Mouse (Mus musculus) hindbrain, embryonic 14.5 days (tissue): ENCODE measurements at regions not wholly inside any gene's neighbourhood (a gene's known extent, or its start where the extent isn't known, plus 50 kb on each side); places are given as distances from the start of the nearest gene placed in this dataset.
A peak's percentile ranks its signal among the peaks of the same experiment; 100 is the strongest.

Experiments
- ATAC-seq: fragments of 200-750 bp; cut with Nextera tagmentation; 2 replicates; pipeline ENCODE4 v1.8.0; 2017; ENCODE audit warnings: moderate number of reproducible peaks, mild to moderate bottlenecking, moderate TSS enrichment, moderate library complexity; ENCODE audit not compliant: low FRiP score
- DNase-seq: peaks from one replicate; pipeline ENCODE4 v3.0.0-alpha.2; 2015; ENCODE audit warnings: low spot score
- H3K27ac ChIP-seq: fragments of 300-500 bp; sonication (generic); 2 replicates; pipeline ENCODE4 v1.5.1; 2014; ENCODE audit warnings: mild to moderate bottlenecking, moderate library complexity
- H3K27me3 ChIP-seq: fragments of 300-500 bp; sonication (generic); 2 replicates; pipeline ENCODE4 v1.6.1; 2014; ENCODE audit warnings: mild to moderate bottlenecking, low read length, mixed read lengths; ENCODE audit not compliant: control insufficient read depth, insufficient read depth
- H3K36me3 ChIP-seq: fragments of 300-500 bp; sonication (generic); replicated peaks from 2 replicates; pipeline ENCODE4 v1.6.1; 2014; ENCODE audit not compliant: control insufficient read depth, insufficient read depth
- H3K4me1 ChIP-seq: fragments of 300-500 bp; sonication (generic); replicated peaks from 2 replicates; pipeline ENCODE4 v1.6.1; 2014; ENCODE audit warnings: antibody characterized with exemption, low read length, mixed read lengths; ENCODE audit not compliant: control insufficient read depth, insufficient read depth
- H3K4me2 ChIP-seq: fragments of 300-500 bp; sonication (generic); replicated peaks from 2 replicates; pipeline ENCODE4 v1.6.1; 2014; ENCODE audit warnings: mild to moderate bottlenecking, moderate library complexity
- H3K4me3 ChIP-seq: fragments of 300-500 bp; sonication (generic); replicated peaks from 2 replicates; pipeline ENCODE4 v1.5.1; 2014; ENCODE audit warnings: mild to moderate bottlenecking, low read length
- H3K9ac ChIP-seq: fragments of 300-500 bp; sonication (generic); 2 replicates; pipeline ENCODE4 v1.6.1; 2014
- H3K9me3 ChIP-seq: fragments of 300-500 bp; sonication (generic); 2 replicates; pipeline ENCODE4 v1.6.1; 2016; ENCODE audit warnings: low read length; ENCODE audit not compliant: control insufficient read depth
- WGBS: fragments of 180-500 bp; shearing (Covaris S2); extraction: QIAGEN DNeasy Blood & Tissue Kit; methylation state at CpG from one replicate; pipeline ENCODE4 v1.1.7; 2014; 5-methylcytosine and 5-hydroxymethylcytosine counted together

- no peaks in the 10 kb centered on the region for H3K4me1 ChIP-seq
- 91% methylated on average over 3 of the region's 3 CpGs for WGBS
- no peaks in the 10 kb centered on the region for H3K27me3 ChIP-seq
Observed at GRCm38 (mm10) chr16:58294457-58294856, 113.8 kb upstream of the Dcbld2 start.

DNA sequence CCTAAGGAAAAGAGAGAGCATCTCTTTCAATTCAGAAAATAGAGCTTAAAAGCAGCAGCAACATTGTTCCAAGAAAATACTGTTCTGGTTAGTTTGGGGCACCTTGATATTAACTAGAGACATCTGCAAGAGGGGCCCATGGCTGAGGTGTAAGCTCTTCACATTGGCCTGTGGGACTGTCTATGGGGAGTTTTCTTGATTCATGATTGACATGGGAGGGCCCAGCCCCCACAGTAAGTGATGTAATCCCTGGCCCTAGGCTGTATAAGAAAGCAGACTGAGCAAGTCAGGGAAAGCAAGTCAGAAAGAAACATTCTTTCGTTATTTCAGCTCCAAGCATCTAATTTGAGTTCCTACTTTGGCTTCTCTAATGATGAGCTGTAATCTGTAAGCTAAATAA is 113.1 kb upstream of the Dcbld2 start:
- H3K4me2 ChIP-seq, result no peak overlapping the region
- H3K27me3 ChIP-seq, result no peaks in the 10 kb centered on the region
- DNase-seq (no peak), ATAC-seq (no peak)
- H3K9ac ChIP-seq, result no peak overlapping the region
- 85% methylated on average over 1 of the region's 1 CpGs for WGBS
- no peaks in the 10 kb centered on the region for H3K36me3 ChIP-seq
- no peaks in the 10 kb centered on the region for H3K4me1 ChIP-seq
- H3K9me3 ChIP-seq, result no peaks in the 10 kb centered on the region
- H3K27ac ChIP-seq, result no peak overlapping the region
- H3K4me3 ChIP-seq, result no peak overlapping the region

More at GRCm38 (mm10) chr16:58294457-58294856, 113.8 kb upstream of the Dcbld2 start:
- no peak overlapping the region for H3K4me2 ChIP-seq
- no peak overlapping the region for H3K9ac ChIP-seq
- H3K4me3 ChIP-seq, result no peak overlapping the region
- H3K9me3 ChIP-seq, result no peaks in the 10 kb centered on the region
- ATAC-seq (no peak), DNase-seq (no peak)
- no peaks in the 10 kb centered on the region for H3K36me3 ChIP-seq
- H3K27ac ChIP-seq, result no peak overlapping the region

- H3K4me2 ChIP-seq, result no peak overlapping the region
- ATAC-seq (peak; percentile 84), DNase-seq (peak; percentile 82)
- H3K36me3 ChIP-seq, result no peaks in the 10 kb centered on the region
- no peaks in the 10 kb centered on the region for H3K27me3 ChIP-seq
- H3K9ac ChIP-seq, result no peak overlapping the region
- no peak overlapping the region for H3K27ac ChIP-seq
- no peak overlapping the region for H3K4me3 ChIP-seq
- H3K4me1 ChIP-seq, result no peaks in the 10 kb centered on the region
- 17% methylated on average over 4 of the region's 4 CpGs for whole genome bisulfite sequencing
- no peaks in the 10 kb centered on the region for H3K9me3 ChIP-seq
Observed at GRCm38 (mm10) chr16:58299495-58299894, 108.7 kb upstream of the Dcbld2 start.

- Histone ChIP-seq H3K9ac (no peak overlapping the region), H3K4me3 (no peak overlapping the region), H3K27ac (no peak overlapping the region), H3K4me2 (no peak overlapping the region), H3K4me1 (no peaks in the 10 kb centered on the region), H3K27me3 (no peaks in the 10 kb centered on the region), H3K36me3 (no peaks in the 10 kb centered on the region), H3K9me3 (no peaks in the 10 kb centered on the region)
- ATAC-seq (no peak), DNase-seq (no peak)
- 93% methylated on average over 6 of the region's 6 CpGs for WGBS
Observed at GRCm38 (mm10) chr16:58300098-58300497, 108.1 kb upstream of the Dcbld2 start.

GRCm38 (mm10) chr16:58303555-58303954 is 104.7 kb upstream of the Dcbld2 start:
- no peak overlapping the region for H3K4me2 ChIP-seq
- no peaks in the 10 kb centered on the region for H3K36me3 ChIP-seq
- H3K9me3 ChIP-seq, result no peaks in the 10 kb centered on the region
- no peak overlapping the region for H3K27ac ChIP-seq
- ATAC-seq (no peak), DNase-seq (no peak)
- no peaks in the 10 kb centered on the region for H3K4me1 ChIP-seq
- H3K4me3 ChIP-seq, result no peak overlapping the region
- WGBS, result 17% methylated on average over 5 of the region's 5 CpGs
- no peak overlapping the region for H3K9ac ChIP-seq
- no peaks in the 10 kb centered on the region for H3K27me3 ChIP-seq

DNA sequence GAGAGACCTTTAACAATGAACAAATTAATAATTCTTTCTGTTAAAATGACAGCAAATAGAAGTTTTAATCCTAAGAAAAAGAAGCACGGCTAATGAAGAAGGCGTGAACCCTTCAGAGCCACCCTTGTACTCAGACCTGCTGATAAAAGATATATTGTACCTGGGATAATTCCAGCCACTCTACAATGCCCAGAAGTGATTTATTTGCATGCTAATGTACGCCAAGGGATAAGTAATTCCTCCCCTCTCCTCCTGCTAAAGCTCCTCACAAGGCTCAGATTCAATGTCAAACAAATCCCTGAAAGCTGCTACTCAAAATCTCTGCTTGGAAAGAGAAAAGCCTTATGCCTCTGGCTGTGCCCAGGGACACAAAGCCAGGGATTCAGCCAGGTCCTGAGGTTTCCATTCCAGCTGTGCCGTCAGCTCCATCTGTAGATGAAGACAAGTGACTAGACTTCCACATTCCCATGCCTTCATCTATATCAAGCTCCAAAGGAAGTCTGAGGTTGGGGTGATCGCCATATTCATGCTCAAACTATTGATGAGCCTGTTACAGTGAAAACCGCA is 91.3 kb upstream of the Dcbld2 start:
- Histone ChIP-seq H3K4me3 (no peak overlapping the region), H3K9me3 (no peaks in the 10 kb centered on the region), H3K4me2 (no peak overlapping the region), H3K9ac (no peak overlapping the region), H3K27me3 (no peaks in the 10 kb centered on the region), H3K36me3 (no peaks in the 10 kb centered on the region), H3K27ac (no peak overlapping the region), H3K4me1 (no peaks in the 10 kb centered on the region)
- WGBS, result 66% methylated on average over 6 of the region's 6 CpGs
- DNase-seq (no peak), ATAC-seq (no peak)

DNA sequence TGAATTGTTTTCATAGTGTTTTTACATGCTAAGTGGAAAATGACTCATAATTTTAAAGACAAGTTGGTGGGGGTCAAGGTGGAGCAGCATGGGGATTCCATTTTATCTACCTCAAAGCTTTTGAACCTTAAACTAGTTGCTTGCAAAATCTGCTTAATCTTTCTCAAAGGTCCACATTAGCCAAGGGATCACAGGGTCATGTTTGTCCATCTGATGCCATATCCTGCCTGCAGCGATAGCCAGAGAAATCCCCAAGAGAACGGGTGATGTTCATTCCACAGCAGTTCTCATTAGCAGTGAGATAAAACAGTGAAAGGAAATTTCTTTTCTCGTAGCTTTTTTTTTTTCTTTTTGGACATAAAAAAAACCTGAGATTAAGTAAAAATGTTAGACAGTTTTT is 77.2 kb upstream of the Dcbld2 start:
- Histone ChIP-seq H3K9me3 (no peaks in the 10 kb centered on the region), H3K4me3 (no peak overlapping the region), H3K27ac (no peak overlapping the region), H3K9ac (no peak overlapping the region), H3K4me2 (no peak overlapping the region), H3K27me3 (no peaks in the 10 kb centered on the region), H3K4me1 (no peaks in the 10 kb centered on the region), H3K36me3 (no peaks in the 10 kb centered on the region)
- DNase-seq (no peak), ATAC-seq (no peak)
- WGBS, result 93% methylated on average over 3 of the region's 3 CpGs

DNA sequence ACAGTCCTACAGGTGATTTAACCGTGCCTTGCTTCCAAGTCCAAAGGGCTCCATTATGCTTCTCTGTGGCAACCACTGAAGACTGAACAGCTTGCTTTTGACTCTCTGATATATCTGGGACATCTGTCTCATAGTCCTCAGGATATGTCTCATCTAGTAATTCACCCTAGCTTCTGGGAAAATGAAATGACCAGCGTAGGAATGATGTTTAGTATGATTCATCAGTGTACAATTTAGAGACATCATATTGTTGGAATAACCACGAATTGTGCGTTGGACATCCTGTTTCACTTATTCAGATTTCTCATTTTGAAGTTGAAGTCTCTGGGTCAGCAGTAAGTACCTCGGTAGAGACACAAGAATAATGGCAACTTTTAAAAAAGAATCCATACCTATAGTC is 64.3 kb upstream of the Dcbld2 start:
- peak; percentile 13 for DNase-seq
- Histone ChIP-seq H3K4me1 (no peaks in the 10 kb centered on the region), H3K9ac (no peak overlapping the region), H3K9me3 (no peaks in the 10 kb centered on the region), H3K36me3 (no peaks in the 10 kb centered on the region), H3K4me3 (no peak overlapping the region), H3K27me3 (no peaks in the 10 kb centered on the region), H3K4me2 (no peak overlapping the region), H3K27ac (no peak overlapping the region)
- no peak for ATAC-seq
- 92% methylated on average over 5 of the region's 5 CpGs for WGBS

DNA sequence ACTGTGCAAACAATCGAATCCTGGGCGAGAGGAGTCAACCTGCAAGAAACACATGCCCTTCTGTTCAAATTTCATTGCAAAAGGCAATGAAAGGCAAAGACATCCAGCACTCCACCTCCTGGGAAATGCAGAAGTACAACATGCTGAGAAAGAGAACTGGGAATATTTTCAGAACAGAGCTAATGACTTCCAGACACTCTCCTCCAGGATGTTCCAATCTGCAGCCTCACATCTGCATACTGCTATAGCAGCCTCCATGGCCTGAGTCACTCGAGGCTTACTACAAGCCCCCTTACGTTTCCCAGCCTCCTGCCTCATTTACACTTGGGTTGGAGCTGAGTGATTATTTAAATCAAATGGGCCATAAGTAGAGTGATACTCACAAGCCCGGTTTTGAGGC is 58.9 kb upstream of the Dcbld2 start:
- Histone ChIP-seq H3K9ac (no peak overlapping the region), H3K36me3 (no peaks in the 10 kb centered on the region), H3K4me1 (0 out of 2 replicates have a peak, but pooled peaks cover 4% of the 10 kb centered on the region), H3K27me3 (no peaks in the 10 kb centered on the region), H3K4me3 (no peak overlapping the region), H3K27ac (no peak overlapping the region), H3K9me3 (no peaks in the 10 kb centered on the region), H3K4me2 (no peak overlapping the region)
- DNase-seq, result peak; percentile 22
- 0 out of 2 replicates have a peak, but pooled peaks have one; percentile 40 for ATAC-seq
- 44% methylated on average over 5 of the region's 5 CpGs for WGBS

DNA sequence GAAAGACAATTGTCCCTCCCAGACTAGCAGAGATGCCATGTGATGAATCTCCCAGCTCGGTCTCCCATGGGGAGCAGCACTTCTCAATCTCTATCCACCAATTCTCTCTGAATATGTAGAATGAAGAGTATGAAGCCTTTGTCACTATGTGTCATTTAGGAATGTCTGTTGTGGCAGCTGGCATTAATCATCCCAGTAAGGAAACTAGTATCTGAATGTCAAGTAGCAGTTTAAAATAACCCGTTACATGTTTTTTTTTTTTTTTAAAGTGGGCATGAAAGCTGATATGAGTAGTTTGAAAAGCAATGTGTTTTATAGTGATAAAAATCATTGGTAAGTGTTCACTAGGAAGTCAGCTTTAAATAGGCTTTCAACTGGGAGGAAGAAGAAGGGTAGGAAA is 58.4 kb upstream of the Dcbld2 start:
- 0 out of 2 replicates have a peak, but pooled peaks cover 4% of the 10 kb centered on the region for H3K4me1 ChIP-seq
- no peak for DNase-seq
- no peaks in the 10 kb centered on the region for H3K27me3 ChIP-seq
- no peak overlapping the region for H3K4me3 ChIP-seq
- no peak overlapping the region for H3K9ac ChIP-seq
- no peaks in the 10 kb centered on the region for H3K36me3 ChIP-seq
- no peaks in the 10 kb centered on the region for H3K9me3 ChIP-seq
- 50% methylated on average over 2 of the region's 2 CpGs for WGBS
- no peak for ATAC-seq
- H3K4me2 ChIP-seq, result no peak overlapping the region
- H3K27ac ChIP-seq, result no peak overlapping the region
